Mouse (Mus musculus): ENCODE measurements at regions not wholly inside any gene's neighbourhood (a gene's known extent, or its start where the extent isn't known, plus 50 kb on each side); places are given as distances from the start of the nearest gene placed in this dataset.

GRCm38 (mm10) chr6:84500255-84500886 lies 93.3 kb downstream of the Cyp26b1 start:
- TF ChIP-seq CTCF (IDR thresholded peaks at IDR 0.05; ENCODE audit: borderline replicate concordance, extremely low read depth, insufficient read depth, insufficient read length) (no peak), POLR2A (IDR thresholded peaks at IDR 0.05; ENCODE audit: borderline replicate concordance, extremely low read depth, insufficient read depth, insufficient read length, poor library complexity, severe bottlenecking) (no peak)
